Mouse (Mus musculus): ENCODE data around the gene Trim14. TPM values are rescaled to one million over a fixed set of nuclear protein-coding genes. Genes with fewer than 3 reads are reported as not detected.
"Not testable (repeated sequence)": the region's sequence is repeated elsewhere in the genome, so short reads cannot be mapped to it uniquely, and the experiment has no call there.

Gene Trim14
- total RNA-seq (2021): under 1 TPM; 0.42 to 0.54 TPM

- DNase-seq (ENCODE audit: extremely low spot score in 1 of 2, low spot score in 1 of 2): no peak
Measured at GRCm38 (mm10) chr4:46535840-46536361, at the start of gene Trim14. Gene Trim14, minus strand, starts transcription at chr4:46536141.

GRCm38 (mm10) chr4:46585041-46585810, 49.3 kb upstream of the Trim14 start:
- DNase-seq (ENCODE audit: extremely low spot score in 1 of 2, low spot score in 1 of 2): peak in 1 of 2 experiments; percentile 1

- DNase-seq (ENCODE audit: extremely low spot score in 1 of 2, low spot score in 1 of 2): not testable (repeated sequence)
Measured at GRCm38 (mm10) chr4:46584536-46584935, 48.6 kb upstream of the Trim14 start.

GRCm38 (mm10) chr4:46584084-46584483, 48.1 kb upstream of the Trim14 start:
- not testable (repeated sequence) for DNase-seq (ENCODE audit: extremely low spot score in 1 of 2, low spot score in 1 of 2)

- not testable (repeated sequence) for DNase-seq (ENCODE audit: extremely low spot score in 1 of 2, low spot score in 1 of 2)
Measured at GRCm38 (mm10) chr4:46582024-46582423, 46.1 kb upstream of the Trim14 start.

- not testable (repeated sequence) for DNase-seq (ENCODE audit: extremely low spot score in 1 of 2, low spot score in 1 of 2)
Measured at GRCm38 (mm10) chr4:46581577-46581976, 45.6 kb upstream of the Trim14 start.

GRCm38 (mm10) chr4:46580799-46581243, 44.9 kb upstream of the Trim14 start:
- not testable (repeated sequence) for DNase-seq (ENCODE audit: extremely low spot score in 1 of 2, low spot score in 1 of 2)

- DNase-seq (ENCODE audit: extremely low spot score in 1 of 2, low spot score in 1 of 2): not testable (repeated sequence)
Measured at GRCm38 (mm10) chr4:46578796-46579346, 42.9 kb upstream of the Trim14 start.

GRCm38 (mm10) chr4:46578228-46578627, 42.3 kb upstream of the Trim14 start:
- DNase-seq (ENCODE audit: extremely low spot score in 1 of 2, low spot score in 1 of 2): no peak

- not testable (repeated sequence) for DNase-seq (ENCODE audit: extremely low spot score in 1 of 2, low spot score in 1 of 2)
Measured at GRCm38 (mm10) chr4:46575509-46576284, 39.8 kb upstream of the Trim14 start.

GRCm38 (mm10) chr4:46574841-46575240, 38.9 kb upstream of the Trim14 start:
- peak in 1 of 2 experiments; percentile 1 for DNase-seq (ENCODE audit: extremely low spot score in 1 of 2, low spot score in 1 of 2)

- peak in 1 of 2 experiments; percentile 1 for DNase-seq (ENCODE audit: extremely low spot score in 1 of 2, low spot score in 1 of 2)
Measured at GRCm38 (mm10) chr4:46574024-46574753, 38.2 kb upstream of the Trim14 start.

- DNase-seq (ENCODE audit: extremely low spot score in 1 of 2, low spot score in 1 of 2): peak in 1 of 2 experiments; percentile 0
Measured at GRCm38 (mm10) chr4:46572616-46573015, 36.7 kb upstream of the Trim14 start.

- DNase-seq (ENCODE audit: extremely low spot score in 1 of 2, low spot score in 1 of 2): no peak
Measured at GRCm38 (mm10) chr4:46571744-46572143, 35.8 kb upstream of the Trim14 start.

- peak in 1 of 2 experiments; percentile 56 for DNase-seq (ENCODE audit: extremely low spot score in 1 of 2, low spot score in 1 of 2)
Measured at GRCm38 (mm10) chr4:46569671-46570070, 33.7 kb upstream of the Trim14 start.

GRCm38 (mm10) chr4:46568169-46568568, 32.2 kb upstream of the Trim14 start:
- DNase-seq (ENCODE audit: extremely low spot score in 1 of 2, low spot score in 1 of 2): peak in 1 of 2 experiments; percentile 1

GRCm38 (mm10) chr4:46566931-46567671, 31.2 kb upstream of the Trim14 start:
- peak in 1 of 2 experiments; percentile 1 for DNase-seq (ENCODE audit: extremely low spot score in 1 of 2, low spot score in 1 of 2)

- DNase-seq (ENCODE audit: extremely low spot score in 1 of 2, low spot score in 1 of 2): no peak
Measured at GRCm38 (mm10) chr4:46565393-46565955, 29.5 kb upstream of the Trim14 start.

- DNase-seq (ENCODE audit: extremely low spot score in 1 of 2, low spot score in 1 of 2): peak in 1 of 2 experiments; percentile 0
Measured at GRCm38 (mm10) chr4:46564247-46564646, 28.3 kb upstream of the Trim14 start.

Data from layer of hippocampus, postnatal 25 days (tissue).